Mouse (Mus musculus) telencephalon, adult 2 months (tissue): ENCODE measurements at regions not wholly inside any gene's neighbourhood (a gene's known extent, or its start where the extent isn't known, plus 50 kb on each side); places are given as distances from the start of the nearest gene placed in this dataset.

Experiments
- DNase-seq: peaks from one replicate; pipeline ENCODE4 v3.0.0-alpha.2; 2011; ENCODE audit warnings: low read depth, low spot score

- no peak for DNase-seq
Observed at GRCm38 (mm10) chr4:34494961-34495723, 55.6 kb upstream of the Akirin2 start.

- DNase-seq = no peak
Observed at GRCm38 (mm10) chr4:34498325-34498724, 52.4 kb upstream of the Akirin2 start.

- DNase-seq = no peak
Observed at GRCm38 (mm10) chr4:34498781-34499180, 52.0 kb upstream of the Akirin2 start.

- no peak for DNase-seq
Observed at GRCm38 (mm10) chr4:34499731-34500130, 51.0 kb upstream of the Akirin2 start.
